Mouse (Mus musculus): ENCODE results near the gene Apol7a. TPM values are rescaled to one million over a fixed set of nuclear protein-coding genes. Genes with fewer than 3 reads are reported as not detected.

The Apol7a gene
- polyA plus RNA-seq, 1 experiment from 2014 or later, result 0.39 TPM

DNA sequence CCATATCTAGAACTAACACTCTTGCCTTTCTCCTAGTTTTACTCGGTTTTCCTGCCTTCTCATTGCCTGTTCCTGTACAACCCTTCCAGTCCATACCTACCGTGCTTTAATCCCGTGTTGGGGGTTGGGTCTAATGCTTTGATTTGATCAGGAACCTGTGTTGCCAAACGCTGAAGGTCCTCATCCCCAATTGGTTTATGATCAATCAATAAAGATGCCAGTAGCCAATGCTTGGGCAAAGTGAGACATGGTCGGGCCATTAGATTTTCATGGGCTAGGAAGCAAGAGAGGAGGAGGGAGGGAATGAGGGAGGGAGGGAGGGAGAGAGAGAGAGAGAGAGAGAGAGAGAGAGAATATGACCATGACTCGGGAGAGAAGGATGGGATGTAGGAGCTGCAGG is 17.4 kb downstream of the Apol7a start:
- Histone ChIP-seq H3K4me3 (ENCODE audit: low read length) (no peak overlapping the region), H3K36me3 (ENCODE audit: control insufficient read depth, insufficient read depth) (no peaks in the 10 kb centered on the region), H3K27ac (ENCODE audit: low read length) (no peak overlapping the region), H3K27me3 (ENCODE audit: control insufficient read depth, insufficient read depth, low read length) (no peaks in the 10 kb centered on the region), H3K4me2 (ENCODE audit: low read depth, low read length) (no peak overlapping the region), H3K9ac (ENCODE audit: low read length) (no peak overlapping the region), H3K9me3 (replicated peaks; ENCODE audit: control insufficient read depth, low read length) (no peaks in the 10 kb centered on the region), H3K4me1 (ENCODE audit: control insufficient read depth, insufficient read depth, low read length) (no peaks in the 10 kb centered on the region)
- no peak for ATAC-seq (replicated peaks; ENCODE audit: extremely low read depth, insufficient read depth, low FRiP score)
- WGBS, result 70% methylated on average over 6 of the region's 6 CpGs

DNA sequence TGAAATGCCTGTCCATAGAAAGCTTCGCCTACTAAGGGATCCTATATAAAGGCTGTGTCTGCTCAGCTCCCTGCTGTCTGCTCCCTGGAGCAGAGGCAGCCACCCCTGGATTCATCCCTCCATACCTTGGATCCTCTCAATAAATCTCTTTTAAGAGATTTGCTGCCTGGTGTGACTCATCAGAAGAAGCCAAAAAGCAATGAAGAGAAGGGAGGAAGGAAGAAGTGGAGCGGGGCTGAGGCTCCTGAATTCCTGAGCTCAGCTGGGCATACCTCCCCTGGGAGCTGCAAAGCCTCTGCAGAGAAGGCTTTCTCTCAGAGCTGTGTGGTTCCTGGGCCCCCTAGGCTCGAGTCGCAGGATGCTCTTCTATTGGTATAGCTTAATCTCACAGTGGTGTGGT is 19.0 kb downstream of the Apol7a start:
- WGBS, result 34% methylated on average over 4 of the region's 4 CpGs
- H3K27ac ChIP-seq (ENCODE audit: low read length), result no peak overlapping the region
- no peaks in the 10 kb centered on the region for H3K9me3 ChIP-seq (replicated peaks; ENCODE audit: control insufficient read depth, low read length)
- no peaks in the 10 kb centered on the region for H3K4me1 ChIP-seq (ENCODE audit: control insufficient read depth, insufficient read depth, low read length)
- no peak overlapping the region for H3K4me3 ChIP-seq (ENCODE audit: low read length)
- H3K4me2 ChIP-seq (ENCODE audit: low read depth, low read length), result no peak overlapping the region
- no peak overlapping the region for H3K9ac ChIP-seq (ENCODE audit: low read length)
- no peaks in the 10 kb centered on the region for H3K36me3 ChIP-seq (ENCODE audit: control insufficient read depth, insufficient read depth)
- ATAC-seq (replicated peaks; ENCODE audit: extremely low read depth, insufficient read depth, low FRiP score), result no peak
- no peaks in the 10 kb centered on the region for H3K27me3 ChIP-seq (ENCODE audit: control insufficient read depth, insufficient read depth, low read length)

DNA sequence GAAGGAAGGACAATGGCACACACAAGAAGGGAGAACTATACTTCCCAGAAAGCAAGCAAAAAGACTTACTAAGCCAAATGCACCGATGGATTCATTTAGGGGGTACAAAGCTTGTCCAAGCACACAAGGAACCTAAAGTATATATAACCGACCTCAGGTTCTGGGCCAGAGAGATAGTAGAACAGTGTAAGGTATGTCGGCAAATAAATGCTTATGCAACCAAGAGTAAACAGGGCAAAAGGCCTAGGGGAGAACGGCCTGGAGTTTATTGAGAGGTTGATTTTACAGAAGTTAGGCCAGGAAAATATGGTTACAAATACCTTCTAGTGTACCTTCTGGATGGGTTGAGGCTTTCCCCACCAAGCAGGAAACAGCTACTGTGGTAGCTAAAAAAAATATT is 21.5 kb downstream of the Apol7a start:
- no peak overlapping the region for H3K9ac ChIP-seq (ENCODE audit: low read length)
- no peaks in the 10 kb centered on the region for H3K4me1 ChIP-seq (ENCODE audit: control insufficient read depth, insufficient read depth, low read length)
- H3K27me3 ChIP-seq (ENCODE audit: control insufficient read depth, insufficient read depth, low read length), result no peaks in the 10 kb centered on the region
- WGBS, result 84% methylated on average over 4 of the region's 4 CpGs
- ATAC-seq (replicated peaks; ENCODE audit: extremely low read depth, insufficient read depth, low FRiP score), result no peak
- H3K4me2 ChIP-seq (ENCODE audit: low read depth, low read length), result no peak overlapping the region
- no peak overlapping the region for H3K4me3 ChIP-seq (ENCODE audit: low read length)
- H3K9me3 ChIP-seq (replicated peaks; ENCODE audit: control insufficient read depth, low read length), result 0 out of 2 replicates have a peak, but pooled peaks cover 2% of the 10 kb centered on the region
- no peaks in the 10 kb centered on the region for H3K36me3 ChIP-seq (ENCODE audit: control insufficient read depth, insufficient read depth)
- no peak overlapping the region for H3K27ac ChIP-seq (ENCODE audit: low read length)

DNA sequence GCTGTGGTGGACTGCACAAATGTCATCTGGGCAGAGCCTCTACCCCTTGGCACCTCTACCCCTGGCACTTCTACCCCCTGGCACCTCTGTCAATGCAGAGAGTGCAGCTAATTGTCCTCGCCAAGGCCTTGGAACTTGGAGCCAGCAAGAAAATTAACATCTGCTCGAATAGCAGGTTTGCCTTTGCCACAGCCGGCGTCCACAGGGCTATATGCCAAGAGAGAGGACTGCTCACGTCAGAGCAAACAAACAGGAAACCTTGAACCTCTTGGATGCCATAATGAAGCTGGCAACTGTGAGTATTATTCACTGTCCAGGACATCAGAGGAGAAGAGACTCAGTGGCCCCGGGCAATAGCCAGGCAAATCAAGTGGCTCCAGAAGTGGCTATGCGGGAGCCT is 22.0 kb downstream of the Apol7a start:
- no peak for ATAC-seq (replicated peaks; ENCODE audit: extremely low read depth, insufficient read depth, low FRiP score)

DNA sequence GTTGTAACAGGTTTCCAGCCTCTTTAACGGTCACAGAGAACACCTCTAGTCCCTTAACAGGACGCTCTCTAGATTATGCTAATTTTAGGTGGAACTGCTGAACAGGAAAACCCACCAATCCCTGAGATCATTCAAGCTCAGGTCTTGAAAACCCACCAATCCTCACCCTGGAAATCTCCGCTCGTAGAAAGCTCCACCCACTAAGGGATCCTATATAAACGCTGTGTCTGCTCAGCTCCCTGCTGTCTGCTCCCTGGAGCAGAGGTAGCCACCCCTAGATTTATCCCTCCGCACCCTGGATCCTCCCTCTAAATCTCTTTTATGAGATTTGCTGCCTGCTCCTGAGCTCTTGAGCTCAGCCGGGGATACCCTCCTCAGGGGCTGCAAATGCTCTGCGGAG is 28.3 kb downstream of the Apol7a start:
- no peaks in the 10 kb centered on the region for H3K36me3 ChIP-seq (ENCODE audit: control insufficient read depth, insufficient read depth)
- 85% methylated on average over 8 of the region's 8 CpGs for WGBS
- H3K4me2 ChIP-seq (ENCODE audit: low read depth, low read length), result no peak overlapping the region
- no peak overlapping the region for H3K4me3 ChIP-seq (ENCODE audit: low read length)
- no peak overlapping the region for H3K9ac ChIP-seq (ENCODE audit: low read length)
- no peak overlapping the region for H3K27ac ChIP-seq (ENCODE audit: low read length)
- no peaks in the 10 kb centered on the region for H3K27me3 ChIP-seq (ENCODE audit: control insufficient read depth, insufficient read depth, low read length)
- no peak for ATAC-seq (replicated peaks; ENCODE audit: extremely low read depth, insufficient read depth, low FRiP score)
- peaks cover 21% of the 10 kb centered on the region for H3K4me1 ChIP-seq (ENCODE audit: control insufficient read depth, insufficient read depth, low read length)
- H3K9me3 ChIP-seq (replicated peaks; ENCODE audit: control insufficient read depth, low read length), result 0 out of 2 replicates have a peak, but pooled peaks cover 2% of the 10 kb centered on the region

More for the DNA sequence above, 22.0 kb downstream of the Apol7a start:
- no peaks in the 10 kb centered on the region for H3K36me3 ChIP-seq (ENCODE audit: control insufficient read depth, insufficient read depth)
- 0 out of 2 replicates have a peak, but pooled peaks cover 2% of the 10 kb centered on the region for H3K9me3 ChIP-seq (replicated peaks; ENCODE audit: control insufficient read depth, low read length)
- no peaks in the 10 kb centered on the region for H3K4me1 ChIP-seq (ENCODE audit: control insufficient read depth, insufficient read depth, low read length)
- 70% methylated on average over 7 of the region's 7 CpGs for WGBS
- no peak overlapping the region for H3K4me2 ChIP-seq (ENCODE audit: low read depth, low read length)
- no peak overlapping the region for H3K27ac ChIP-seq (ENCODE audit: low read length)
- H3K9ac ChIP-seq (ENCODE audit: low read length), result no peak overlapping the region
- no peak overlapping the region for H3K4me3 ChIP-seq (ENCODE audit: low read length)
- H3K27me3 ChIP-seq (ENCODE audit: control insufficient read depth, insufficient read depth, low read length), result no peaks in the 10 kb centered on the region

DNA sequence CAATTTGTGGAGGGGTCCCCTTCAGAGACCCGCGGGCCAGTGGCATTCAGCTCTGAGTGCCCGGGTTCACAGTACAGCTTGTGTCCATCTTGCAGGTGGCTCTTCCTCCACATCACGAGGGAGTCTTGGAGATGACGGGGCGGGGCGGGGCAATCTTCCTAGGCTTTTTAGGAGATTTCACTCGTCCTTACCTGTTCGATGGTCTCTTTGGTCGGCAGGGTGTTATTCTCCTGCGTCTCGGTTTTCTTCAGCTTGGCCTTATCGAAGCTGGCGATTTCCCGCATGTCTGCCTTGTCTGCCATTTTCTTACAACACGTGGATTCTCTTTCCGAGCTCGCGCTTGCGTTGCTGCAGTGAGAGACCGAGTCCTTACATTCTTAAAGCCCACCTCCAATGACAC is 28.9 kb downstream of the Apol7a start:
- no peaks in the 10 kb centered on the region for H3K36me3 ChIP-seq (ENCODE audit: control insufficient read depth, insufficient read depth)
- no peak overlapping the region for H3K4me2 ChIP-seq (ENCODE audit: low read depth, low read length)
- H3K27ac ChIP-seq (ENCODE audit: low read length), result no peak overlapping the region
- no peaks in the 10 kb centered on the region for H3K27me3 ChIP-seq (ENCODE audit: control insufficient read depth, insufficient read depth, low read length)
- 89% methylated on average over 21 of the region's 21 CpGs for WGBS
- no peak overlapping the region for H3K9ac ChIP-seq (ENCODE audit: low read length)
- H3K9me3 ChIP-seq (replicated peaks; ENCODE audit: control insufficient read depth, low read length), result 0 out of 2 replicates have a peak, but pooled peaks cover 2% of the 10 kb centered on the region
- ATAC-seq (replicated peaks; ENCODE audit: extremely low read depth, insufficient read depth, low FRiP score), result no peak
- peaks cover 23% of the 10 kb centered on the region for H3K4me1 ChIP-seq (ENCODE audit: control insufficient read depth, insufficient read depth, low read length)
- no peak overlapping the region for H3K4me3 ChIP-seq (ENCODE audit: low read length)

DNA sequence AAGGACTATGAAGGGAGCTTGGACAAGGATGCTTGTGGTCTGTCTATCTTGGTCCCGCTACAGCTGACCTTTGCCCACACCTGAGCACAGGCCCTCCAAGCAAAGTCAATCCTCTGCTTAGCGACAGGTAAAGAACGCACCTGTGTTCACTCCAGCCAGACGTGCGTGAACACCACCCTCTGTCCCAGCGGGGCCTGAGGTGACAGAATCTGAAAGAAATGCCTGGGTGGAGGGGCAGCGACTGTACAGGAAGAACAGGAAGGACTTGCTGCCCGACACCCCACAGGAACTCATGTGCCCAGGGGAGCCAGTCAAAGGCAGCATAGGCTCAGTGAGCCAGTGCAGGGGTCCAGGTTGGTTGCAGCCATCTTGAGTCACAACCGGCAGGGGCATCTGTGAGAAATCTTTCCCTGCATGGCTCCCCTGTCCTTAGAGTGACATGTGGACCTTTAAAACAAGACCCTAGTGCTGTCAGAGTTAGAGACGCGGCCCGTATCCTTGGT is 30.0 kb downstream of the Apol7a start:
- peak overlapping the region; percentile 65; the same call in 1 of the 2 replicates for H3K9ac ChIP-seq (ENCODE audit: low read length)
- WGBS, result 84% methylated on average over 12 of the region's 12 CpGs

DNA sequence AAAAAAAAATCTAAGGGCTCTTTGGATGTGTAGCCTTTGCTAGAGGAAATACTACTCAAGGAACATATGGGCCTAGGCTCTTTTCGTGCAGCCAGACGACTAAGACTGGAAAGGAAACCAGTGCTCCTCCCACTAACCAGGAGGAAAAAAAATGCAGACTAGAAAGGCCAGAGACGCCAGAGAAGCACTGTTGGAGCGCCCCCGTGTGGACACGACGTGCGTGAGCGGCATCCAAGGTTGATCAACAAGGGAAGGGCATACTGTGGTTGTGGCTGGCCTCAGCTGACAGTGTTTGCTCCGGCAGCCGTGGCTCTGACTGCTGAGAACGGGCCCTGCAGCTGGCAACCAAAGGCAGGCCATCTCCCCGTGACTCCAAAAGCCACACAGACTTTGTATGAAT is 30.8 kb downstream of the Apol7a start:
- ATAC-seq (replicated peaks; ENCODE audit: extremely low read depth, insufficient read depth, low FRiP score), result peak; percentile 56
- Histone ChIP-seq H3K4me3 (ENCODE audit: low read length) (peak overlapping the region; percentile 31), H3K4me1 (ENCODE audit: control insufficient read depth, insufficient read depth, low read length) (peaks cover 23% of the 10 kb centered on the region), H3K27me3 (ENCODE audit: control insufficient read depth, insufficient read depth, low read length) (no peaks in the 10 kb centered on the region), H3K36me3 (ENCODE audit: control insufficient read depth, insufficient read depth) (no peaks in the 10 kb centered on the region), H3K4me2 (ENCODE audit: low read depth, low read length) (peak overlapping the region; percentile 57), H3K9me3 (replicated peaks; ENCODE audit: control insufficient read depth, low read length) (no peaks in the 10 kb centered on the region), H3K9ac (ENCODE audit: low read length) (peak overlapping the region; percentile 65), H3K27ac (ENCODE audit: low read length) (peak overlapping the region; percentile 69)
- WGBS, result under 1% methylated on average over 13 of the region's 13 CpGs

More for the DNA sequence above, 30.0 kb downstream of the Apol7a start:
- H3K27ac ChIP-seq (ENCODE audit: low read length), result no peak overlapping the region
- H3K4me1 ChIP-seq (ENCODE audit: control insufficient read depth, insufficient read depth, low read length), result peaks cover 23% of the 10 kb centered on the region
- no peaks in the 10 kb centered on the region for H3K36me3 ChIP-seq (ENCODE audit: control insufficient read depth, insufficient read depth)
- H3K9me3 ChIP-seq (replicated peaks; ENCODE audit: control insufficient read depth, low read length), result no peaks in the 10 kb centered on the region
- H3K4me3 ChIP-seq (ENCODE audit: low read length), result no peak overlapping the region
- H3K27me3 ChIP-seq (ENCODE audit: control insufficient read depth, insufficient read depth, low read length), result no peaks in the 10 kb centered on the region
- peak overlapping the region; percentile 57; the same call in 1 of the 2 replicates for H3K4me2 ChIP-seq (ENCODE audit: low read depth, low read length)
- ATAC-seq (replicated peaks; ENCODE audit: extremely low read depth, insufficient read depth, low FRiP score), result no peak

DNA sequence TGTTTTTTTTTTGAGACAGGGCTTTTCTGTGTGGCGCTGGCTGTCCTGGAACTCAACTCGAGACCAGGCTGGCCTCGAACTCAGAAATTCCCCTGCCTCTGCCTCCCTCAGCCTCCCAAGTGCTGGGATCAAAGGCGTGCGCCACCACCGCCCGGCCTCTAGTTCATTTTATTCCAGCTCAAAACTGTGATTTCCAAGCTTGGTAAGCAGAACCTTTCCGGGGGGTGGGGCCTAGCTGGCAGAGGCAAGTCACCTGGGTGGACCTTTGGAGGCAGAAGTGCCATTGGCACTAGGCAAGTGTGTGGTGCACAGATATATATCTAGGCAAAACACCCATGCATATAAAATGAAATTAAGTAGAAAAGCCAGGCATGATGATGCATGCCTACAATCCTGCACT is 31.4 kb downstream of the Apol7a start:
- Histone ChIP-seq H3K9ac (ENCODE audit: low read length) (no peak overlapping the region), H3K27ac (ENCODE audit: low read length) (peak overlapping the region; percentile 69), H3K36me3 (ENCODE audit: control insufficient read depth, insufficient read depth) (no peaks in the 10 kb centered on the region), H3K4me1 (ENCODE audit: control insufficient read depth, insufficient read depth, low read length) (peaks cover 23% of the 10 kb centered on the region), H3K9me3 (replicated peaks; ENCODE audit: control insufficient read depth, low read length) (no peaks in the 10 kb centered on the region), H3K4me2 (ENCODE audit: low read depth, low read length) (no peak overlapping the region; the same call in 1 of the 2 replicates), H3K27me3 (ENCODE audit: control insufficient read depth, insufficient read depth, low read length) (no peaks in the 10 kb centered on the region), H3K4me3 (ENCODE audit: low read length) (no peak overlapping the region)
- no peak for ATAC-seq (replicated peaks; ENCODE audit: extremely low read depth, insufficient read depth, low FRiP score)
- 41% methylated on average over 8 of the region's 8 CpGs for WGBS
